Mouse (Mus musculus) adrenal gland (tissue): ENCODE data around the gene Hoxb6.

ENCODE experiments used
- intact Hi-C: fragments of 180-260 bp; cut with DNase I; formaldehyde crosslinking; loops from one replicate; pipeline ENCODE4 v1.15.1; 2025

Hoxb6 gene

DNA sequence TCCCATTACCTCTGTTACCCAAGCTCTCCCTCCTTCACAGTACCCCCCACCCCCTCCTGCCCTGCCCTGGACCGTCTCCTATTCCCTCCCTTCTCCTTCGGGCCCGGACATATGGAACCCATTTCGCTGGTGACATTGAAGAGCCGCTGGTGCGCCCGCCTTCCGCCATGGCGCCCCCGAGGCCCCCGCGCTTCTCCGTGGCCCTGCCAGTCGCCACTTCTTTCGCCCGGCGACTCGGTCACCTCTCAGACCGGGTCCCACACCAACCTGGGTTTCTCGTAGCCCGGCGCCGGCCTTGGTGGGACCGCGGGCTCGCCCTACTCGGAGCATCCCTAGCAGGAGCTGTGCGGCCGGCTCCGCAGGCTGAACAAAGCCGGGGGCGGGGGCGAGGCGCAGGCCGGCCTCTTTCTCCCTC lies 40.3 kb downstream of the Hoxb6 start:
- intact Hi-C loops, result no loop called here

GRCm38 (mm10) chr11:96333241-96334001 lies 41.1 kb downstream of the Hoxb6 start:
- intact Hi-C loops, result no loop called here

DNA sequence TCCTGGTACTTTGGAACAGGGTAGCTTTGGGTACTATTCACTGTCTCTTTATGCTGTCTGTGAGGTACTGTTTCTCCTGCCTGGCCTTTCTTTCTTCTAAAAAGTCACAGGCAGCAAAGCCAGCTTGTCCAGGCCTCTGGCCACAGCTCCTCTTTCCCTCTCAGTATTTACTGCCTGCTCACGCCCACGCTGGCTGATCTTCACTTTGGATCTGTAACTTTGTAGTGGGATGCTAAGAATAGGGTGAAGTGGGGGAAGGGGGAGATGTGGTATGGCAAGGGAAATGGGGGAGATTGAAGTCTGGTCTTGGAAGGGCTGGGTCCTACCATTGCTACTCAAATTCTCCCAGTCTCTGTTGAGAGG lies 41.7 kb downstream of the Hoxb6 start:
- intact Hi-C loops, result no loop called here

DNA sequence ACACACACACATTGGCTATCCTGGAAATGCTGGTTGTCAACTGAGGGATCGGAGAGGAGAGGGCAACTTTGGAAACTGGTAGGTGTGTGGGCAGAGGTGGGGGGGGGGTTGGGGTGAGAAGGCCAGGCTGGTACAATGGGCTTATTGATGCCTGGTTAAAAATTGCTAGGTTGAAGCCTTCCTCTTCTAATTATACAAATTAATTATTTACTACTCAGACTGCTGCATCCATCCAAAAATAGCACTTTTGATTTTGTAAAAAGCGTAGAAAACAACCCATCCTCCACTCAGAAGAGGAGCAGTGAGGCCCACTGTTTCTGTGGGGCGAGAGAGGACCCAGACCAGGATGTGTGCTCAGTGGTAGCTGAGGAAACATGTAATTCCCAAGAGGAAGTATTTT lies 42.7 kb downstream of the Hoxb6 start:
- intact Hi-C loops, result no loop called here

- intact Hi-C loops, result no loop called here
Observed at GRCm38 (mm10) chr11:96336597-96336996, 44.3 kb downstream of the Hoxb6 start.

- intact Hi-C loops, result no loop called here
Observed at GRCm38 (mm10) chr11:96337026-96337425, 44.8 kb downstream of the Hoxb6 start.

DNA sequence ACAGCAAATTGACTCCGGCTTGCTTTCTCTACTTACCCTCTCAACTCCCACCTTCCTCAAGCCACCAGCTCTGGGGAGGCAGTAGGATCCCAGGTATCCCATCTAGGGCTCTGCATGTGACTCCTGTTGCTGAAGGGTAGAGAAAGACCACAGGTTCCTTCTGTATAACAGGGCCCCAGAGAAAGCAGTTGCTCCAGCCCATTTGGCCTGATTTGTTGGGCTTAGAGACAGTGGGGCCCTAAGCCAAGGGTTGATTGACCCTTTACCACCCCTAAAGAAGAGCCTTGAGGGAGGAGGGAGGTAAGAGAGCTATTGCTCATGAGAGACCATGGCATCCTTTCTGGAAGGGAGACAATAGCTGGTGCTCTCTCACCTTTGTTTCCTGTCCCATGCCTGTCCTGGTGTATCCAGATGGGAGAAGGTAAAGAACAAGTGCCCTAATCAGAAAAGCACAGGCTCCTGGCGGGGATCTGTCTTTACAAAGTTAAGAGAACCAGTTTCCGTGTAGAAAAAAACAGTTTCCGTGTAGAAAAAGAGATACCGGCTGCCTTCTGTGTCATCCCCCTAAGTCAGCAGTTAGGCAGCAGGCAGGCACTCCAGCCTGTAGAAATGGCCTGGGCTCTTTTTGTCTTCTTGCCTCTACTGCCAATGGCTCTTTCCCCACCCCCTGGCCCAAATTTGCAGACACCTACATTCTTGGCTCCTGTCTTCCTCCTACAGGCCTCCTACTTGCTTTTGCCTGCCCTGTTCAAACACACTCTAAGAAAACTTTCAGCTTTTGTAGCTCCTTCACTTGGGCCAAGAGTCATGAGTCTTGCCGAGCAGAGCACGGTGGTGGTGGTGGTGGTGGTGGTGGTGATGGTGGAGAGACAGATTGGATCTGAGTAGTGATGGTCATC lies 46.9 kb downstream of the Hoxb6 start:
- intact Hi-C loops, result no loop called here

DNA sequence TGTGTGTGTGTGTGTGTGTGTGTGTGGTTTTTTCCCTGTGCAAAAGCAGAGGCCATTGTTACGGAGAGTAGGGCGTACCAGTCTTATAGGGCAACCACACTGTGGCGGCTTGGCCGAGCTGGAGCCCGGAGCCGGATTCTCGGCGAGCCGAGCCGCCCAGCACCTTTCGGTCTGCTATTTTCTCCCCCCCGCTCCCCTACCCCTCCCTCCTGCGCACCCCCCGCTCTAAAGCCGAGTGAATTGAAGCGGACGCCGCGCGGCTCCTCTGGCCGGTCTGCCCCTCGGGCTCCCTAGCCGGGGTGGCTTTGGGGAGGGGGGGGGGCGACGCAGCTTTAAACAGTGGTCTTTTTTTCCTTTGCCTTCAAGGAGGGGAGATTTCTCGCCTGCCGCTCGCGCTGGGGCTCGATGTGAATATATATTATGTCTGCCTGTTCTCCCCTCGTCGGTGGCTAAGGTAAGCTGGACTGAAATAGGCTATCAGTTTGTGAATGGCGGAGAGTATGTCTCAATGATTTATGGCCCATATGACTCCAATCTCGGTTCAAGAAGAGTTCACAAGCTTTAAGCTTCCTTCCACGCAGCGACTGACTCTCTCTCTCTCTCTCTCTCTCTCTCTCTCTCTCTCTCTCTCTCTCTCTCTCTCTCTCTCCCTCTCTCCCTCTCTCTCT lies 48.6 kb downstream of the Hoxb6 start:
- intact Hi-C loops, result no loop called here

- intact Hi-C loops, result loop anchor here (2.0 kb wide), 1 partner anchor 17 kb away; no protein-coding TSS in a partner anchor
Observed at GRCm38 (mm10) chr11:96341701-96342575, 49.7 kb downstream of the Hoxb6 start.

GRCm38 (mm10) chr11:96342576-96342930 lies 50.3 kb downstream of the Hoxb6 start:
- intact Hi-C loops, result loop anchor here (2.0 kb wide), 1 partner anchor 18 kb away; no protein-coding TSS in a partner anchor

- intact Hi-C loops, result loop anchor here (2.0 kb wide), 1 partner anchor 18 kb away; no protein-coding TSS in a partner anchor
Observed at GRCm38 (mm10) chr11:96343206-96343745, 51.0 kb downstream of the Hoxb6 start.

- intact Hi-C loops, result no loop called here
Observed at GRCm38 (mm10) chr11:96344061-96344877, 52.0 kb downstream of the Hoxb6 start.

DNA sequence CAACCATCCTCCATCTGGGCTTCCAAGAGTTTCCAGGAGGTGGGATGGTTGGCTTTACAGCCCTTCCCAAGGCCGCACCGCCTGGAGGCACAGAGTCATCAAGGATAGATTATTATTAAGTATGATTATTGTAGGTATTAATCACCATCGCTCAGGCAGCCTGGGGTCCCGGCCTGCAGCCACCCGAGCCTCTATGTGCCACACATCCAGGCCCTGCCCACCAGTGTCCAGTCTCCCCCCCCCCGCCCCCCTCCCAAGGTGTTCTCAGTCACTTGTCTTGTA lies 52.5 kb downstream of the Hoxb6 start:
- intact Hi-C loops, result no loop called here

DNA sequence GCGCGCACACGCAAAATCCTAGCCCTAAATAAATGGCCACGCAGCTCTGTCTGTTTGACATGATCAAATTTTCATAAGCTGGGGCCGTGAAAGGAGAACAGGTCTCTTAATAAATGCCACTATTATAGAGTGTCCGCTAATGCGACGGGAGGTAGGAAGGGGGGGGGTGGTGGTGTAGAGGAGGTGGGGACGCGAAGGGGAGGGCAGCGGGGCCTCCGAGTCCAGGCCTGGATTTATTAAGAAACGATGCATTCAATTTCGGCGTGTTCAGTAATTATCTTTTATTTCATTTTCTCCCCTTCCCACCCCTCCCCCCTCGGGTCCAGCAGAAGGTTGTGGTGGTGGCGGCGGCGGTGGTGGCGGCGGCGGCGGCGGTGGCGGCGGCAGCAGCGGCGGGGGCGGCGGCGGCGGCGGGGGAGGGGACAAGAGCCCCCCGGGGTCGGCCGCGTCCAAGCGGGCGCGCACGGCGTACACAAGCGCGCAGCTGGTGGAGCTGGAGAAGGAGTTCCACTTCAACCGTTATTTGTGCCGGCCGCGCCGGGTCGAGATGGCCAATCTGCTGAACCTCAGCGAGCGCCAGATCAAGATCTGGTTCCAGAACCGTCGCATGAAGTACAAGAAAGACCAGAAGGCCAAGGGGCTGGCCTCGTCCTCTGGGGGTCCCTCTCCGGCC lies 53.1 kb downstream of the Hoxb6 start:
- intact Hi-C loops, result no loop called here

- intact Hi-C loops, result no loop called here
Observed at GRCm38 (mm10) chr11:96345893-96346806, 53.9 kb downstream of the Hoxb6 start.

DNA sequence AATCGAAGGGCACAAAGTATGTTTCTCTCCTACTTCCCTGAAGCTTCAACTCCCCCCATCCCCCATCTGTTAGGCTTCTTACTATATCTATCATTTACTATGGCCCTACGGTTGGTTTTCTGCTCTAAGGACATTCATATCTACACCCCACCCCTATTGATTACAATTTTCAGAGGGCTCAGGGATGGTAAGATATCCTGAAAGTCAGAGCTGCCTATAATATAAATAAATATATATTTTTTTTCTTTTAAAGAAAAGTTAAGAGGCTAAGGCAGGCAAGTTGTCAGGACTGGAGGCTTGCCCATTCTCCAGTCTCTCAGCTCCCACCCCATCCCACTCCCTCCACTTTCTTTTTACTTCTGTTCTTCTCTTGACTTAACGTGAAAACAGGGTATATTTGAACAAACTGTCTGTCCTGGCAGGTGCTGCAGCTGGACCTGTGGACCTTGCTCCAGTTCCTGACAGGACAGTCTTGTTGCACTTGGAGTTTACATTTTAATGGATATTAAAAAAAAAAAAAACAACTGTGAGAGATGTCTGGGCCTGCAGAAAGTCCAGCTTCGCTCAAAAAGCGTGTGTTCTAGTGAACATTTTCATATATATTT lies 54.7 kb downstream of the Hoxb6 start:
- intact Hi-C loops, result no loop called here

- intact Hi-C loops, result no loop called here
Observed at GRCm38 (mm10) chr11:96347717-96348116, 55.4 kb downstream of the Hoxb6 start.
